18 mouse cellular contexts compared by ENCODE assay signal in genomic region chr14:117756505-117756904, GRCm38 (mm10).
"Had no signal": no experiment of that assay in that cellular context is flagged by ENCODE, and none has a peak within 500 bp of the region (broad histone marks: within the 10 kb centered on the region; RNA-seq: fewer than 3 reads in every experiment).

No protein-coding gene starts in this region.

- H3K27me3 ChIP-seq: limb, embryonic 12.5 days; megakaryocyte, embryonic 14.5 days; midbrain, embryonic 15.5 days; neural tube, embryonic 13.5 days had no signal

- H3K9ac ChIP-seq: limb, embryonic 12.5 days; liver, embryonic 14.5 days; midbrain, embryonic 15.5 days; neural tube, embryonic 13.5 days had no signal

- H3K4me1 ChIP-seq: limb, embryonic 12.5 days; megakaryocyte, embryonic 14.5 days had no signal

- H3K27ac ChIP-seq: kidney, postnatal 0 days; limb, embryonic 12.5 days; liver, embryonic 14.5 days; macrophage; midbrain, embryonic 15.5 days; neural tube, embryonic 13.5 days had no signal

- H3K9me3 ChIP-seq: limb, embryonic 12.5 days; midbrain, embryonic 15.5 days; neural tube, embryonic 13.5 days had no signal

- ATAC-seq: inflammation-experienced regulatory T-cells, adult 6 months; midbrain, embryonic 15.5 days had no signal

- H3K36me3 ChIP-seq: limb, embryonic 12.5 days; midbrain, embryonic 15.5 days; neural tube, embryonic 13.5 days had no signal

- H3K4me3 ChIP-seq: limb, embryonic 12.5 days; megakaryocyte, embryonic 14.5 days; midbrain, embryonic 15.5 days; neural tube, embryonic 13.5 days had no signal

- DNase-seq: kidney, adult 11 months; kidney, adult 9 months; kidney, postnatal 36 days; layer of hippocampus, adult 9-11 months; layer of hippocampus, postnatal 36 days; right cerebral cortex, postnatal 25 days; spleen, adult 18-20 months; thymus, adult 18-20 months; thymus, postnatal 14 days had no signal

- H3K4me2 ChIP-seq: limb, embryonic 12.5 days; midbrain, embryonic 11.5 days; midbrain, embryonic 15.5 days; neural tube, embryonic 13.5 days had no signal
